Mouse (Mus musculus) thymus, postnatal 0 days (tissue): Measurements from ENCODE around the gene Adtrp. TPM values are rescaled to one million over a fixed set of nuclear protein-coding genes. Genes with fewer than 3 reads are reported as not detected.

ENCODE experiments used
- DNase-seq: peaks from one replicate; pipeline ENCODE4 v3.0.0-alpha.2; 2015; ENCODE audit warnings: low spot score
- polyA plus RNA-seq: library from polyadenylated mRNA; unstranded; fragments of >200 nt; fragmentation: Nextera tagmentation; extraction: Ambion mirVana; gene quantifications from 2 replicates; pipeline ENCODE4 v1.2.1, GENCODE M21; 2015

Adtrp gene
- polyA plus RNA-seq, 1 experiment from 2014 or later, result 0.64 TPM

DNA sequence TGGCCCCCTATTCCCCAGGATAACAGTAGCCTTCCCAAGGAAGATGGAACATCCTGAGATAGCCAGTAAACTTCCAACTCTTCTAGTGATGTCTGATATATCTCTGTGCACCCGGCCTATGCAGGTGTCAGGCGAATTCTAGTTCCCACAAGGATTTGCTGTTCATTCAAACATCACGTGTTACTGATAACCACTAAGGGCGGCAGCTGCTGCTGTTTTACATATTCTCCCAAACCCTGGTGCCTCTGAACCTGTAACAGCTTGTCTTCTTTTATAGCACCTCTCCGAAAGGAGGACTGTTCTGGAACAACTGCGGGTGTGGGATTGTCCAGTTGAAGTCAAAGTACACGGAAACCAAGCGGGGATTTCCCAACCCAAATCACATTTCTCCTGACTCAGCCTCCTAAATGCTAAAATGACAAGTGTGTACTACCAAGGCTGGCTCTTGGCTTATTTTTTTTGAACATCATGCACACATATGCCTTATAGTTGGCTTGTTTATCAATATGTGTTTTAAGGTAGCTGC lies 13.8 kb downstream of the Adtrp start:
- no peak for DNase-seq

- DNase-seq, result no peak
Measured at GRCm38 (mm10) chr13:41828296-41828754, 19.2 kb downstream of the Adtrp start.

GRCm38 (mm10) chr13:41827581-41827980 lies 19.9 kb downstream of the Adtrp start:
- DNase-seq, result no peak

DNA sequence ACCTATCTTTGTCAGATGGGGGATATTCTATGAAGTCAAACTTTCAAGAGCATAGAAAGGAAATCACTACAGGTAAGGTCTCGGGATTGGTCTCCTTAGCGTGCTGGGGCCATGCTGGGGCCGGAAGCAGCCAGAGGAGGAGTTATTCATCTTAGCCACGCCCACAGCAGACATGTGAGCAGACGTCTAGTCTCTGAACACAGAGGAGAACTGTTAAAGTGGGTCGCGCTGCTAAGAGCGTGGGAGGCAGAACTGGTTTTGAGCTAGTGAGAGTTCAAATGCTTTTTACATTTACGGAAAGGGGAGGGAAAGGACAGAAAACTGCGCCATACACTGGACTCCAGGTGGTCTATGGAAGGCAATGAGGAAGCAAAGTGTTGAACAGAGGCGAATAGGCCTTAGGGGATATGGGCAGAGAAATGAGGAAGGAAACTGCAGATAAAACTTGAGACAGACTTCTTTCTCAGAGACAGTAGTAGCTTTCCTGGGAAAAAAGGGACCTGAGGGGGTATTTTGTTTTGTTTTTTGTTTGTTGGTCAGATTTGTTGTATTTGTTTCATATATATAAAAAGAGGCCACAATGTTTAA lies 22.0 kb downstream of the Adtrp start:
- peak; percentile 84 for DNase-seq

DNA sequence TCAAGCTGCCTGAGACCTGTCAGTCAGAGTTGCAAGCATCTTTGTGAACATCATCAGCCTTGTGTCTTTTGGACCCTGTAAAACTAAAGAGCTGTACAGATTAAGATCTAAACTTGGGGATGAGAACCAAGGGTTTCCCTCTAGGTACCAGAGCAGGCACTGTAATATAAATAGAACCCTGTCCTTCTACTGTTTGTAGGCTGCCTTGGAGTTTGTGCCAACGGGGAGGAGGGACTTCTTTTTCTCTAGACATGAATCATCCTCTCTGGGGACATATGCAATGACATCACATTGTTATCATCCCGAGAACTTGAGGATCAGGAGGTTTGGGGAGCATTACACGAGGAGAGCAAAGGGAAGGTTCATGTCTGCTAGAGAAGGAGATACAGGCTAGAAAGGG lies 24.4 kb downstream of the Adtrp start:
- no peak for DNase-seq

DNA sequence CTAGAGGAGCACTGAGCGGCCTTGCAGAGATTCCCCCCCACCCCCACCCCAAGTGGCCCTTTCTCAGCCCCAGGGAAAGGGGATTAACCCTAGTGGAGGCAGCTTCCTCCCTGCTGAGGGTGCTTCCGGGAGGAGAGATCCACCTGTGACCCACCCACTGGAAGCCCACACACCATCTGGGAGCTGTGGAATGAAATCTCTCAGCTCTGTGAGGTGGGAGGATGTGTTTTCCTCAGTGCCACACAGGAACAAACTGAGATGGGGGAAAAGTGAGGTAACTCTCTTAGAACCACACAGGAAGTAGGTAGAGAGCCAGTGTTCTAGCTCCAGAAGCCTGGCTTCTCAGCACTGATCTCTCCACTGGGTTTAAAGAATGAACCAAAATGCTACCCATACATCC lies 24.9 kb downstream of the Adtrp start:
- DNase-seq, result no peak

GRCm38 (mm10) chr13:41822091-41822490 lies 25.4 kb downstream of the Adtrp start:
- no peak for DNase-seq

GRCm38 (mm10) chr13:41820947-41821346 lies 26.5 kb downstream of the Adtrp start:
- no peak for DNase-seq

- DNase-seq, result no peak
Measured at GRCm38 (mm10) chr13:41819918-41820317, 27.6 kb downstream of the Adtrp start.

GRCm38 (mm10) chr13:41819484-41819883 lies 28.0 kb downstream of the Adtrp start:
- DNase-seq, result no peak

DNA sequence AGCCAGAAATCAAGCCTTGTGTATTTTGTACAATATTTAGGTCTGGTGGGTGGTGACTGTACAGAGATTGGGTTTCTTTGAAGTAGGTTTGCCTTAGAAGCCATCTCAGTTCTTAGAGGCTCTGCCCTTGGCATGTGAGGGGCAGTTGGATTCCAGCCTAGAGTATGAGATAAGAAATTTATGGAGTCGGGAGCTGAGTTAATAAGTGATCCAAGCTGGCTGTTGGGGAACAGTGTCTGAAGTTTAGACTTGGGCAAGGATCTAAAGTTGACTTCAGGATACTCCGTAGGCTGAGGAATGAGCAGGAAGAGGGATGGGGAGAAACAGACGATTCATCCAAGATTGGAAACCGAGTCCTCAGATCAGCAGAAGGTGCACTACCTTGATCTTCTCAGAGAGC lies 29.9 kb downstream of the Adtrp start:
- no peak for DNase-seq

GRCm38 (mm10) chr13:41816643-41817042 lies 30.8 kb downstream of the Adtrp start:
- DNase-seq, result no peak

DNA sequence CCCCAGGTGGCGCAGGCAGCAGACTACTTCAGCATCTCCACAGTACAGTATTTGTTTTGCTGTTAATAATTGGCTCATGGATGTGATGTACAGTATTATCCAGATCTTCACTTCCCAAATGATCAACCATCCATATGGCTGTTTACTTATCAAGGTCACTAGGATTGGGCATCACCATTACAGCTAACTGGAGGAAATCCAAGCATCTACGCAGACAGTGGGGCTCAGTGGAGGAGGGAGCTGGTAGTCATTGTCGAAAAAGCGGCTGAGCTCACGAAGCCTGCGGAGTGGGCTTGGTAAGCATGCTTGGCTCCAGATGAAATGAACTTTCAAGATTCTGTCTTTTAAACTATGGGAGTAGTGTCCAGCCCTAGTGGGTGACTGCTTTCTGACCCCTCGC lies 36.7 kb downstream of the Adtrp start:
- no peak for DNase-seq

- no peak for DNase-seq
Measured at GRCm38 (mm10) chr13:41807815-41808214, 39.7 kb downstream of the Adtrp start.

DNA sequence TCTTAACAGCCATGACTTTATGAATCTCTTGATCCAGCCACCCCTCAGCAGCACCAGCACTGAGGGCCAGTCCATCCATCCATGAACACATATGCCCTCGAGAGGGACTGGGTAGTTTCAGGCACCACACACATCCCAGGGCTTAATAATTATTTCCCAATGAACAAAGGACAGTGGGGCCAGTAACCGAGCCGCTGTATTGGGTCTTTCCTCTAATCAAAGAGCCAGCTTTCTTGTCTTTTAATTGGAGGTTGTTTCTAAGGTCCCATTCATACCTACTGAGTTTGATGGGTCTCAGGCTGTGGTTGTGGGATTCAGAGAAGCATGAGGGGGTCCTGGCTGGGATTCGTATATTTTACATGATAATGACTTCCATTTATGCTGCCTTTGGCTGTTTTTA lies 40.2 kb downstream of the Adtrp start:
- DNase-seq, result no peak

- DNase-seq, result no peak
Measured at GRCm38 (mm10) chr13:41805138-41805820, 42.2 kb downstream of the Adtrp start.

DNA sequence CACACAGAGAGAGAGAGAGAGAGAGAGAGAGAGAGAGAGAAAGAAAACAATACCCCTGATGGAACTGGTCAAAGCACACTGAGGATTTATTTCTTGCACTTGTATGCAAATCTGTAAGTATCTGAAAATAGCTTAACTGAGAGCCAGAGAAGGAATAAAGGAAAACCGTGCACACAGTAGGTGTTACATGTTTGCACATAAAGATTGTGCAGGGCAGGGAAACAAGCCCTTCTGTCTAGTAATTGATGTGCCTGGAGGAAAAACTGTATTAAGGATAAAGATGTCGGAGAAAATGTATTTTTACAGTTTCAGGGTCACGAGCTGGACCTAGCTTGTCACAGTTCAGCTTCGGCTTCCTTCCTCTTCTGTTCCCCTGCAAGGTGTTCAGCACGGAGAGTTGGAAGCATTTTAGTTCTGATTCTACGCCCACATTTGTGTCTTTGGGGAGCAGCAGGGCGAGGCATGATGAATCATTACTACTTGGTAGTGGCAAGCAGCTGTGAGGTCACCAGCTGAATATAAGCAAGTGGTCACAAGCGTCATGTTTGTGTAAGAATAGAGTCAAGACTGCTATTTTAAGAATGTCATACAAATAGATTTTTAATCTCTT lies 43.7 kb downstream of the Adtrp start:
- no peak for DNase-seq

DNA sequence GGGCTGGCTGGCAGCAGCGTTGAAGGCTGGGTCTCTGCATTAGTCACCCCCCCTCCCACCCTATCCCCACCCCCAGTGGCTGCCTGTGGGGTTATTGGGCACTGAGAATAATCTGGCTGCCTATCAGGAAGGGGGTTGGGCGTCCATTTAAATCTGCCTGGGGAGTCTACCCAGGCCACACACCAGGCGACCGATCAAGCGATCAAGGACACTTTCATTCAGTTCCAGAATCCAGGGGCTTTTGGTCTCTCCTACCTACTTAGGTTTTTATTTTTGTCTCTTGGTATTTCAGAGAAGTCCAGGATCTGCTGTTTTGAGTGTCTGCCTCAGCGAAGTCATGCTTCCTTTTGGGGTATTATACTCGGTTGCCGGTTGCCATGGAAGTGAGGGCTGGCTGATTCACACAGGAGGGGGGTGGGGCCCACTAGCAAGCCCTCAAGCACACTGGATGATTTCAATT lies 46.3 kb downstream of the Adtrp start:
- DNase-seq, result no peak

GRCm38 (mm10) chr13:41792849-41793248 lies 54.6 kb downstream of the Adtrp start:
- no peak for DNase-seq

DNA sequence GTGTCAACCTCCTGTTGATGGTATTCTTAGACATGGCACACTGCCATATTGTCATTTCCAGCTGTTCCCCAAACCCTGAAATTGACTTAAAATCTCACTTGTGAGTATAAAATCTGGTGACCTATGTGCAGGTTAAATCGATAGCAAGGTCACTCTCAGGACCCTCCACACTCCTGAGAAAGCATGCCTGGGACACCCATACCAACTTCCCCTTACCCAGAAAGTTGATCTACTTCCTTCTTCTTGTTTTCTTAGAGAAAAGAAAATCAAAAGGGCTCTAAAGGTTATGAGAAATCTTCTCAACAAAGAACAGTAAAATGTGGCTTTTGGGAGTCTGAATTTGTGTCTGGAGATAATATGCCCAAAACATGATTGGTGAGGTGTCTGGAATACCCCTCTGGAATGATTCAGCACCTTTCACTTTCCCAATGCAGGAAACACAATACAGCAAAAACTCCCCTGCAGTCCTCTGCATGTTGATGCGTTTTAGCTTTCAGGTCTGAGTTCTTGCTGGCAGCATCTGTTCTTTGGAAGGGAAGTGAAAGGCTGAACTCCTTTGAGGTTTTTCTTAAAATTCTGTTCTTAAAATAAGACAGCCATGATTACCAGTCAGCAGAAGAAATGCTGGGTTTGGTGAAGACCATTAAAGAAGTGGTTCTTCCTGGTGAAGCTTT lies 59.5 kb downstream of the Adtrp start:
- DNase-seq, result no peak

DNA sequence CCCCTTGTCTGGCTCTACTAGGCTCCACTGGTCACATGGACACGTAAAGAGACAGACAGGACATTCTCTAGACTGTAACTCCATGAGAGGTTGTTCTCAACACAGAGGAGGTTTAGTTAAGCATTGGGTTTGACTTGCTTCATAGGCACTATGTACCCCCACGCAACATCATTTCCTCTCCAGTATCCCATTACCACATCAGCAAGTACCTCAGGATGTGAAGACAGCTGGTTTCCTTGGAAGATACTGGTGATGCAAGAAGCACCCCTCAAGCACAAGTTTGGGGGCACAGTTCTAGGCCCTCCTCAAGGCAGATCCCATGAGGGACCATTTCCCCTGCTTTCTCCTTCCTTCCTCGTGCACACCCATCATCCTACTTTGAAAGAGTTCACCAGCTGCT lies 60.8 kb downstream of the Adtrp start:
- no peak for DNase-seq
